In the genomic region with DNA sequence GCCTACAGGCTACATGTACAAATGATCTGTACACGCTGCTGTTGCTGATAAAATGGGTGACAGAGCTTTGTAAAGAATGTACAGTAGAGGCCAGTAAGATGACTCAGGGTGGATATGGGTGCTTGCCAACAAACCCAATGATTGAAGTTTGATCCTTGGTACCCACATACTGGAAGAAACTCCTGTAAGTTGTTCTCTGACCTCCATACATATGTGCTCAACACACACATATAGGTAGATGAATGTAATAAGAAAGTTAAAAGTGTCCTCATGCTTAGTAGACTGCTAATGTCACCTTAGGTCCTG, we compare ENCODE assay signal across 22 mouse cellular contexts.
"Had no signal": no experiment of that assay in that cellular context is flagged by ENCODE, and none has a peak within 500 bp of the region (broad histone marks: within the 10 kb centered on the region; RNA-seq: fewer than 3 reads in every experiment).

No protein-coding gene starts in this region.

- H3K9ac ChIP-seq: limb, embryonic 13.5 days; liver, embryonic 12.5 days; liver, embryonic 15.5 days; lung, embryonic 15.5 days; neural tube, embryonic 12.5 days; stomach, embryonic 15.5 days had no signal

- H3K4me2 ChIP-seq: limb, embryonic 13.5 days; liver, embryonic 12.5 days; liver, embryonic 15.5 days; lung, embryonic 15.5 days; midbrain, embryonic 11.5 days; neural tube, embryonic 12.5 days; stomach, embryonic 15.5 days had no signal

- H3K4me1 ChIP-seq: limb, embryonic 10.5 days; limb, embryonic 13.5 days; liver, embryonic 12.5 days; liver, embryonic 15.5 days; megakaryocyte, embryonic 14.5 days; neural tube, embryonic 12.5 days; stomach, embryonic 15.5 days had no signal

- H3K27ac ChIP-seq: kidney, postnatal 0 days; layer of hippocampus, adult 2 months; limb, embryonic 10.5 days; limb, embryonic 13.5 days; liver, embryonic 12.5 days; liver, embryonic 15.5 days; lung, embryonic 15.5 days; neural tube, embryonic 12.5 days; stomach, embryonic 15.5 days had no signal

- H3K36me3 ChIP-seq: limb, embryonic 10.5 days; limb, embryonic 13.5 days; liver, embryonic 12.5 days; liver, embryonic 15.5 days; lung, embryonic 15.5 days; neural tube, embryonic 12.5 days; stomach, embryonic 15.5 days had no signal

- H3K27me3 ChIP-seq: limb, embryonic 13.5 days; liver, embryonic 12.5 days; liver, embryonic 15.5 days; lung, embryonic 15.5 days; megakaryocyte, embryonic 14.5 days; neural tube, embryonic 12.5 days; stomach, embryonic 15.5 days had no signal

- H3K4me3 ChIP-seq: layer of hippocampus, adult 2 months; limb, embryonic 10.5 days; limb, embryonic 13.5 days; liver, embryonic 12.5 days; liver, embryonic 15.5 days; lung, embryonic 15.5 days; megakaryocyte, embryonic 14.5 days; neural tube, embryonic 12.5 days; stomach, embryonic 15.5 days had no signal

- DNase-seq: kidney, adult 2 months; kidney, postnatal 25 days; layer of hippocampus, adult 9-11 months; liver; lung, adult 18-20 months; lung, postnatal 10 days; lung, postnatal 36 days; right cerebral cortex, postnatal 25 days; spleen, adult 18-20 months; thymus, postnatal 25 days had no signal

- H3K9me3 ChIP-seq: limb, embryonic 10.5 days; limb, embryonic 13.5 days; liver, embryonic 12.5 days; liver, embryonic 15.5 days; lung, embryonic 15.5 days; megakaryocyte, embryonic 14.5 days; neural tube, embryonic 12.5 days; stomach, embryonic 15.5 days had no signal

- ATAC-seq: liver, embryonic 12.5 days; midbrain, embryonic 16.5 days had no signal
